ENCODE assay signal across 15 mouse cellular contexts in the genomic region with DNA sequence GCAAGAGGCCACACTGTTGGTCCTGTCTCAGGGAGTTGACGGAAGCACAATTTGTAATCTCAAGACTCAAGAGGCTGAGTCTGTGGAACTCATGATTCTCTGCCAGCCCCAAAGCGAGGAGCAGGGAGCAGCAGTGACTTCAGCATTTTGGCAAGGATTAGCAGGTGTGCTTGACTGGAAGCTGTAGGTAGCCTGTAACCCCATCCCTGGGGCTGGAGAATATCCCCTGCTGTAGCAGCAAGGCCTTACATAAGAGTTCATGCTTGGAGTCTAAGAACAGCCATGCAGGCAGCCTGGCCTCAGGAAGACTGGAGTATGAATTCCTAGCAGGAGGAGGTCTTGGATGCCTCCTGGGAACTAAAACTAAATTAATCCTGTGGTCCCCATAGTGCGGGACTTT.
DNase-seq lines count a peak whose midpoint lies in the region.
"Had no signal": no experiment of that assay in that cellular context is flagged by ENCODE, and none has a peak within 500 bp of the region (broad histone marks: within the 10 kb centered on the region; RNA-seq: fewer than 3 reads in every experiment).

No protein-coding gene starts in this region.

- no peaks in the 10 kb centered on the region for H3K4me1 ChIP-seq in heart, embryonic 10.5 days
- H3K4me1 ChIP-seq in hindbrain, embryonic 10.5 days (replicated peaks), result peaks cover 23% of the 10 kb centered on the region
- H3K4me1 ChIP-seq: heart, embryonic 12.5 days had no signal

- no peak overlapping the region for H3K27ac ChIP-seq in heart, embryonic 10.5 days
- H3K27ac ChIP-seq in hindbrain, embryonic 10.5 days, result no peak overlapping the region
- H3K27ac ChIP-seq: embryonic facial prominence, embryonic 13.5 days; forebrain, embryonic 12.5 days; gastrocnemius, adult 2 months; heart, adult 2 months; hindbrain, embryonic 15.5 days had no signal

- 75% methylated on average over 3 of the region's 3 CpGs for WGBS in heart, embryonic 10.5 days
- WGBS in hindbrain, embryonic 10.5 days, result 86% methylated on average over 3 of the region's 3 CpGs

- no peaks in the 10 kb centered on the region for H3K9me3 ChIP-seq in heart, embryonic 10.5 days
- H3K9me3 ChIP-seq in hindbrain, embryonic 10.5 days, result no peaks in the 10 kb centered on the region
- H3K9me3 ChIP-seq: embryonic facial prominence, embryonic 13.5 days; forebrain, embryonic 12.5 days; heart, embryonic 12.5 days; hindbrain, embryonic 15.5 days had no signal

- H3K27me3 ChIP-seq in heart, embryonic 10.5 days (ENCODE audit: insufficient read depth, poor library complexity, severe bottlenecking), result no peaks in the 10 kb centered on the region
- no peaks in the 10 kb centered on the region for H3K27me3 ChIP-seq in hindbrain, embryonic 10.5 days (ENCODE audit: insufficient read depth, poor library complexity, severe bottlenecking)
- H3K27me3 ChIP-seq: forebrain, embryonic 12.5 days; heart, embryonic 12.5 days; hindbrain, embryonic 15.5 days had no signal

- DNase-seq in cerebellum, adult 11-12 months, result peak; percentile 80
- DNase-seq in cerebellum, postnatal 10 days, result no peak
- peak; percentile 84 for DNase-seq in heart, adult 11 months
- DNase-seq in heart, embryonic 10.5 days (ENCODE audit: low spot score), result no peak
- peak; percentile 68 to 70 for DNase-seq in cerebellum, postnatal 25 days
- no peak for DNase-seq in adrenal gland, adult (ENCODE audit: inconsistent age in 2 of 2, low spot score in 1 of 2)
- DNase-seq in hindbrain, embryonic 10.5 days (ENCODE audit: low spot score), result no peak
- DNase-seq: adrenal gland, postnatal 14 days; gastrocnemius, adult 2 months; heart, adult 2 months; kidney, adult 8-10 months had no signal

- no peaks in the 10 kb centered on the region for H3K36me3 ChIP-seq in heart, embryonic 10.5 days
- H3K36me3 ChIP-seq in hindbrain, embryonic 10.5 days, result no peaks in the 10 kb centered on the region
- H3K36me3 ChIP-seq: embryonic facial prominence, embryonic 13.5 days; forebrain, embryonic 12.5 days; heart, embryonic 12.5 days; hindbrain, embryonic 15.5 days had no signal

- H3K4me3 ChIP-seq in heart, embryonic 10.5 days, result no peak overlapping the region
- H3K4me3 ChIP-seq in hindbrain, embryonic 10.5 days, result no peak overlapping the region
- H3K4me3 ChIP-seq: embryonic facial prominence, embryonic 13.5 days; forebrain, embryonic 12.5 days; gastrocnemius, adult 2 months; heart, adult 2 months; heart, embryonic 12.5 days; hindbrain, embryonic 15.5 days had no signal

Comparison
In these comparisons a context has a peak if more than half of its experiments do, and no peak if none do; other contexts are left out.
1. DNase-seq: peak in cerebellum, adult 11-12 months (single experiment), heart, adult 11 months (single experiment) and cerebellum, postnatal 25 days (2 of 2); none in cerebellum, postnatal 10 days (0 of 2), heart, embryonic 10.5 days (single experiment), adrenal gland, adult (0 of 2) and hindbrain, embryonic 10.5 days (single experiment).